Mouse (Mus musculus): ENCODE data around the gene Cpm. TPM values are rescaled to one million over a fixed set of nuclear protein-coding genes. Genes with fewer than 3 reads are reported as not detected.

Gene Cpm
- total RNA-seq, 2 experiments from 2014 or later = 9.3 to 10.0 TPM

DNA sequence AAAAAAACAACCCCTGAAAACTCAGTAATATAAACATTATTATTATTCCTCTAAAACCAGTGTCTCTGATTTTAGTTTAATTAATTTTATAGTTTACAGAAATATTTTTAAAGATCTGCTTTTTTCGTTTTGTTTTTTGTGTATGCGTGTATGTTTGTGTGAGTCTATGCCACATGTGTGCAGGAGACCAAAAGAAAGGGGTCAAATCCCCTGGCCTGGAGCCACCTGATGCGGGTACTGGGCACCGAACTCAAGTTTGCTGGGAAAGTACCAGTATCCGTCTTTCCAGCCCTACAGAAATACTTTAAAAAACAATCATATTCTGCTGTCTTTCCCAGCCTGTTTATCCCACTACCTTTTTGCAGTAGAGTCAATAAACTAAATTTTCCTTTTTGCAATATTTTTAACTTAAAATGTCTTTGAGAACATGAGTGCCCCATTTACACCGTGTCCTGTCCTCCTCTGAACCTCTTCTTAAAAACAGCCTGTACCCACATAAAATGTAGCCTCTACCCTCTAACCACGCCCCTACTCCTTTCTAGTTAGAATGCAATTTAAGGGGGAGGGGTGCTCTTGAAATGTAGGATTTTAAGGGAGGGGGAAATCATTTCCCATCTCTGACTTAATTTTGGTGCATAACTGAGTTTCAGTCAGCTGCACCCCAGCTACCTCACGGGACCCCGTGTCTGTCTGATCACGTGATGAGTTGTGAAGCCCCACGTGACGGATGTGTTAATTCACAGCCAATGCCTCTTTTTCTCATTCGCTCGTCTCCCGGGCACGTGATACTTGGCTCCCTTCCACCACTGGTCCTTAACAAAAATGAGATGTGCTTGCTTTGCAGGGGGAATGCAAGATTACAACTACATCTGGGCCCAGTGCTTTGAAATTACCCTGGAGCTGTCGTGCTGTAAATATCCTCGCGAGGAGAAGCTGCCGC is 46.1 kb downstream of the Cpm start:
- peak; percentile 39 for DNase-seq

DNA sequence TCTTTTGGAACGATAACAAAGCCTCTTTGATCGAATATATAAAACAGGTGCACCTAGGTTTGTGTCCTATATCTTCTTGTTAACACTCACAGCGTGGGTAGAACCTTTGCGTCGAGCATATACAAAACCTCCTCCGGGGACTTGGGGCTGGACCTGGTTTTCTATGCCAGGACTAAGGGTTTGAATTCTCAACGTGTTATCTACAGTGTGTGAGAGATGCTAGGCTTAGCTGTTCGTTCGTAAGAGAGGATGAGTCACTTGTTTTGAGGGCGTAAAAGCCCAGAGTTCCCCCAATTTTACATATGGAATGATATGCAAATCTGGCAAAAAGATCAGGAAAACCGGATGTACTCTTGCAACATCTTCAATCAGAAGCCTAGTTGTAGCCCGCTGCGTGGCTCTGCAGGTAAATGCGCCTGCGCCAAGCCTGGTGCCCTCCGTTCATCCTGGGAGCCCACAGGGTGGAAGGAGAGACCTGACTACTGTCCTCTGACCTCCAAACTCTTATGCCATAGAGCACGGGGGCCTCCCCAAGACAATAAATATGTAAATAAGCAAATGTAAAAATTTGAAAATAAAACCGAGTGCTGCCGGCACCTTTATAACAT is 46.8 kb downstream of the Cpm start:
- no peak for DNase-seq

DNA sequence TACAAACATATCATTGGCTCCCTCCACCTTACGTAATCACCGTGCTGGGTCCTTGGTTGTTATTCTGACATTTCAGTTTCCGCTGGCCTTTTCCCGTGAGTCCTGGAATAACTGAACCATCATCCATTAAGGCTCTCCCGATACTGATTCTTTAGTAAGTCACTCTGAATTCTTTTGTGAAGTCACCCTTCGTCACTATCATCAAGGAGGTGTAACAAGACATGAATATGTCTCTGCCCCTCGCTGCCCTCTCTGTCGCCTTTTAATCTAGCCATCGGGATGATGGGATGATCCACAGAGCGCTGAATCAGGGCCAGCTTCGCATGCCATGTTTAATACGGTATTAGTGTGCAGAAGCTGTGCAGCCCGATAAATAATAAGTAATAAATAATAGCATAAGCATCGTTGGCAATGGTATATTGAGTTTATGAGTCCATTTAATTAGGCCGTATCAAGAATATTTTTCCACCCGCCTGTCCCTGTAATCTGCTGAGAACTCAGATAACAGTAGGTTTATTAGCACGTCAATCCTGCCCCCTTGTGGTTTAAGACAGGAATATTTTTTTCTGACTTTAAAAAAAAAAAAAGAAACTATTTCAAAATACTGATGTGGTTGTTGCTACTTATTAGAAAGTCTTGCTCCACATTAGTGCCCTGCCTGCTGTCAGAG is 47.5 kb downstream of the Cpm start:
- DNase-seq = no peak

DNA sequence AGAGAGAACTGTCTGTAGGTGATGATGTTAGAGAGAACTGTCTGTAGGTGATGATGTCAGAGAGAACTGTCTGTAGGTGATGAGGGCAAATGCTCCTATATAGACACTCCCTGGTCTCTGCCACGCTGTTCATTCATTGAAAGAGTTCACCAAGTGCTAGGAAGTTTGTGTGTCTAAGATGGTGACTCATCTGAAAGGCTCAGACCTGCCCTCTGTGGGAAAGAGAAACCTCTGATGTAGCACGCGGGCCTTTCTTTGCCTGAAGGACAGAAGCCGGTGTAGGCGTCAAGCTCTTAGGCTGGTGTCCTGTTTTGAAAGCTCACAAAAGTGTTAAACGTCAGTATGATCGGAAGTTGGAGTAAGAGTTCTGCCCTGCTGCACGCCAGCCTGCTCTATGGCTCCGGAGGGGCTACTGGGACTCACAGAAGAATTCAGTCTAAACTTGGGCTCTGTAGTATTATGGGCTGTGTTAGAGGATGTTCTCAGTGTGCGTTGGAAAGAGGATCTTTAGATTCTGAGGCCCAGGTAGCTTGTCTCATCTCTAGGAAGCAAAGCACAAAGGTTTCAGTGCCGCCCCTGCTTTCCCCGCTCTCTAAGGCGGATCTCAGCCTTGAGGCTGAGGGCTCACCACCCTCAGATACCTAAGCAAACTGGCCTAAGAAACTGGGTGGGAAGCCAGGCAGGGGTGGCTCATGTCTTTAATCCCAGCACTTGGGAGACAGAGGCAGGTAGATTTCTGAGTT is 48.4 kb downstream of the Cpm start:
- no peak for DNase-seq

DNA sequence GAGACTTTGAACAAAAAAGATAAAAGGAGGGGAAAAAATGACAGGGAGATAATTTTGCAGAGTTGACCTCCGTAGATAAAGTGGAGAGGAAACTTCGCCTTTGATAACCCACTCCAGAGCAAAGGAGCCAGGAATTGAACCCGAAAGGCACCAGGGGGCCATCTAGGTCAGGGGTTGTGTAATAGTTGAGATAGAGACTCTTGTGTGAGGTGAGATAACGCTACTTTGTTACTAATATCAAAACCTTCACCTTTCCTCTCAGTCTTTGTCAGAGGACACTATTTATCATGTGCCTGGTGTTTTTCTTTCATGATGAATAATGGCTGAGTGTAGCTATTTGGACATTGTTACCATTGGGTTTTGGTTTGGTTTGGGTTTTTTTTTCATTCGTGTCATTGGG is 49.1 kb downstream of the Cpm start:
- no peak for DNase-seq

DNA sequence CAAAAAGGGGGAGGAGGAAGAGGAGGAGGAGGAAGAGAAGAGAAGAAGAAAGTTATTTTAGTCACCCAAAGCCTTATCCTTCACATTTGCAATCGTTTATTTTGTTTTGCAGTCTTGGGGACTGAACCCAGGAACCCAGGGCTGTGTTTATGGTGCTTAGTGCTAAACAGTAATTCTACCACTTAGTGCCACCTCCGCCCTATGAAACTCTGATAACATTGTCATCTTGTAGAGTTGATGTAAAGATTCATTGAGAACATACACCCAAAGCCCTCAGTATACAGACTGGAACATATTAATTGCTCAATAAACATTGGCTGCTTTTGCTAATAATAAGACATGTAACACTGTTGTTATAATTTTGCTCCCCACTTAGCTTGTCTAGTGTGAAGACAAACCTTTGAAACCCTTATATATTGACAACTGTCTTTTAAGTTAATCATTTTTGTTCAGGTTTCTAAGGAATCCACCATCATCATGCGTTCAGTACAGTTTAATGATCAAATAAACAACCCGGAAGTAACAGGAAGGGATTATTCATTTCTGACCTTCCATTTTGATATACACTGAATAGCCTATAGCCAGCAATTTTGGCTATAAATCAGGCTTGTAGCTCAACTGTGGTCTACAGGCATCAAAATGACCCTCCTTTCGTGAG is 49.9 kb downstream of the Cpm start:
- no peak for DNase-seq

DNA sequence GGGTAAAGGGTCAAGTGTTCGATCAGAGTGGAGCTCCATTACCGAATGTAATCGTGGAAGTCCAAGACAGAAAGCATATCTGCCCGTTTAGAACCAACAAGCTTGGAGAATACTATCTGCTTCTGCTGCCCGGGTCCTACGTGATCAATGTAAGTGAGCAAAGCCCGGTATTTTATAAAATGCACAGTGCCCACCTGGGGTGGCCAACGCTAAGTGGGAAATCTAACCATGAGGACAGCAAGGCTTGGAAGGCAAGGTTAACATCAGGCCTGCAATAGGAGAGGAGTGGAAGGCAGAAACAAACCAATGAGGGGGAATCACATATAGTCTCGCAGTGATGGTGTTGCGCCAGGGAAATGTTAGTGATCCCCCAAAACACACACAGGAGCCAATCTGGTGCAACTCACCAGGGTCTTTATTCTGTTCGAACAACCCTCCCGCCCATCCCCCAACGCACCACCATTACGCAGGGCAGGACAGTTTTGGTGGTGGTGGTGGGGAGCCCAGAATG is 50.7 kb downstream of the Cpm start:
- DNase-seq = no peak

DNA sequence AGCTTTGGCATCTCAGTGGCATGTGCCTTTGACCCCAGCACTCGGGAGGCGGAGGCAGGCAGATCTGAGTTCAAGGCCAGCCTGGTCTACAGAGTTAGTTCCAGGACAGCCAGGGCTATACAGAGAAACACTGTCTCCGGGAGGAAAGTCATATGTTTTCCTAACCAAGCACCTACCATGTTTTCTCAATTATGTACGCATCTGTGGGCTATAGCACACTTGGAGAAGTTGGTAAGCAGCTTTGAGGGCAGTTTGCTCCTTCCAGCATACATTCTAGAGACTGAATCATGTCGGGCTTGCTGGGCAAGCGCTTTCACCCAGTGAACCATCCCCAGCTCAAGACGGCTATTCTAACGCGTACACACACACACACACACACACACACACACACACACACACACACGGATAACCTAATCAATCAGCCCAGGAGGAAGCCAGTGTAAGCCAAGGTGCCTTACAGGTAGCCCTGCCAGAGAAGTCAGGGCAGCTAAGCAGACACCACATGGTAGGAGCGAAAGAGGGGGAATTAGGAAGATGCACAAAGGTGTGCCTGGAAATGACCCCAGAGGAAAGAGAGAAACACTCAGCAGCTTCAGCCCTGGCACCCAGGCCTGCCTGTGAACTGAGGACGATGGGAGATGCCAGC is 51.7 kb downstream of the Cpm start:
- no peak for DNase-seq

DNA sequence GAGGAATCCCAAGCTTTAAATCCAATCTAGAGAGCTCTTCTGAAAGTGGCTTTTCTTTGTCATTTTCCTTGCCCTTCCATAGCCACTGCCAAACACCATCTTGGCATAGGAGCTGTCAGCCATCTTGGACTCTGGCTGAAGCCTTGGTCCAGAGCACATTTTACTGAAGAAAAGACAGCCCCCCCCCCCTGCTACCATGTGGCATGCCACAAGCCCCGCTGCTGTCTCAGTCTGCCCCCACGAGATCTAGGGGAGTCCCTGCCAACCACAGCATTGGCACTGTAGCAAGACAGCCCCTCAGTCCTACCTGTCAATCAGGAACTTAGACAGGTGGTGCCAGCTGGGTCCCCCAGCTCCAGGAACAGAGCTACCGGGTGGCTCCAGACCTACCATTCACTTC is 52.2 kb downstream of the Cpm start:
- DNase-seq = no peak

DNA sequence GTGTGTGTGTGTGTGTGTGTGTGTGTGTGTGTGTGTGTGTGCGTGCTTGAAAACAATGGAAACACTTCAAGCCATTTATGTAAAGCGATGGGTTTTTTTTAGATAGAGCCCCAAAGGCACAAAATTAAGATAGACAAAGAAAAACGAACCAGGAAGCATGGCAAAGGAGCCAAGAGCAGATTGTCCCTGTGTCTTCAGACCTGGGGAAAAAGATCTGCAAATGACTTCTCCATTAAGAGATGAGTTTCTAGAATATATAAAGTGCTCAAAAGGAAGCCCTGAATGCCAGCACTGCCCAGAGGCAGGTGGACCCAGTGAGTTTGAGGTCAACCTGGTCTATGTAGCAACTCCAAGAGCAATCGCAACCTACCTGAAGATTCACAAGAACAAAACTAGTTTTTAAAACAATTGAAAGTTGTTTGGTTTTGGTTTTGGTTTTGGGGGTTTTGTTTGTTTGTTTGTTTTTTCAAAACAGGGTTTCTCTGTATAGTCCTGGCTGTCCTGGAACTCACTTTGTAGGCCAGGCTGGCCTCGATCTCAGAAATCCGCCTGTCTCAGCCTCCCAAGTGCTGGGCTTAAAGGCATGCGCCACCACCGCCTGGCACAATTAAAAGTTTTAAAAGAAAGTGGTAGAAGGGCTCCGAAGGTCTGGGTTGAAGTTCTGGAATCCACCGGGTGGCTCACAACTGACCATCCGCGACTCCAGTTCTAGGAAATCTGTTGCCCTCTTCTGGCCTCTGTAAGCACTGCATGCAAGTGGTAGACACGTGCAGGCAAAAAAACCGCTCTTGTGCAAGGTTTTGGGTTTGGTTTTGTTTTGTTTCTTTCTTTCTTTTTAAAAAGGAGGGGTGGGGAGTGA is 52.9 kb downstream of the Cpm start:
- DNase-seq = peak; percentile 43

DNA sequence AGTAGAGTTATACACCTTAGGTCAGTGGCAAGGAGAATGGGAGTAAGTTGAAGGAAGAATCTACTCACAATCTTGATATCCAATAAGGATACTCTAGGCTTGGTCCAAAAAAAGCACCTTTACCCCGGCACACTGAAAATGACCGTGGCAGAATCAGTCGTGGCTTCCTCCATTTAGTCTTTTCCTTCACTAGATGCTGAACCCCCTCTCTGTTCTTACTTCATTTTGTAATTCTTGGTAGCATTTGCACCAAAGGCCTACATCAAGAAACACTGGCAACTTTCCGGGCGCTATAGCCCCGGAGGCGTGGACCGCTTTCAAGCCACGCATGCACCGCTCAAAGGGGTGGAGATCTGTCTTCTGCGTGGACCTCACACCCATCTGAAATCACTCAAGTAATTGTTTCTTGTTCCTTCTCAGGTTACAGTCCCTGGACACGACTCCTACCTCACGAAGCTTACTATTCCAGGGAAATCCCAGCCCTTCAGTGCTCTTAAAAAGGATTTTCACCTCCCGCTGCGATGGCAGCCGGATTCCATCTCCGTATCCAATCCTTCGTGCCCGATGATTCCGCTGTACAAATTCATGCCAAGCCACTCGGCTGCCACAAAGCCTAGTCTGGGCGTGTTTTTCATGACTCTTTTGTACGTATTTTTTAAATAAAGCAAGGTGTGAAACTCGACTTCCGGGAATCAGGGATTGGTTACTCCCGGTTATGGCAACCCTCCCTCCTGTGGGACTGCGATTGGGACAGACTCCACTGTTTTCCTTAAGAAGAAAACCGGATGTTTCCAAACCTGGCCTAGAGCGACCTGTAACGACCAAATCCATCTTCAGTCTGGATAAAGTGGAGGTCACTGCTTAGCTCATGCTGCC is 53.8 kb downstream of the Cpm start:
- DNase-seq = no peak

DNA sequence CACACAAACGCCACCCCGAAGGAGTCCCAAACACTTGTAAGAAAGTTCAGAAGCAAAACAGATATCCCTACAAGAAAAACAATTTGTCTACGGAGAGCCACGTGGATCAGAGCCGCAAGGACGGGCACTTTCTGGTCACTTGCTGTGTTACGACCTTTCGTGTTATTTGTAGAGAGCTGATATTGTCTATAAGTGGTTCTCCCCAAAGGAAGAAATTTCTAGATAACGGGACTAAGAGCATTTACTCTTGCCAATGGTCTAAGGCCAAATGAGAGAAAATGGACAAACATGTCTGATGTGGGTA is 54.4 kb downstream of the Cpm start:
- no peak for DNase-seq

DNA sequence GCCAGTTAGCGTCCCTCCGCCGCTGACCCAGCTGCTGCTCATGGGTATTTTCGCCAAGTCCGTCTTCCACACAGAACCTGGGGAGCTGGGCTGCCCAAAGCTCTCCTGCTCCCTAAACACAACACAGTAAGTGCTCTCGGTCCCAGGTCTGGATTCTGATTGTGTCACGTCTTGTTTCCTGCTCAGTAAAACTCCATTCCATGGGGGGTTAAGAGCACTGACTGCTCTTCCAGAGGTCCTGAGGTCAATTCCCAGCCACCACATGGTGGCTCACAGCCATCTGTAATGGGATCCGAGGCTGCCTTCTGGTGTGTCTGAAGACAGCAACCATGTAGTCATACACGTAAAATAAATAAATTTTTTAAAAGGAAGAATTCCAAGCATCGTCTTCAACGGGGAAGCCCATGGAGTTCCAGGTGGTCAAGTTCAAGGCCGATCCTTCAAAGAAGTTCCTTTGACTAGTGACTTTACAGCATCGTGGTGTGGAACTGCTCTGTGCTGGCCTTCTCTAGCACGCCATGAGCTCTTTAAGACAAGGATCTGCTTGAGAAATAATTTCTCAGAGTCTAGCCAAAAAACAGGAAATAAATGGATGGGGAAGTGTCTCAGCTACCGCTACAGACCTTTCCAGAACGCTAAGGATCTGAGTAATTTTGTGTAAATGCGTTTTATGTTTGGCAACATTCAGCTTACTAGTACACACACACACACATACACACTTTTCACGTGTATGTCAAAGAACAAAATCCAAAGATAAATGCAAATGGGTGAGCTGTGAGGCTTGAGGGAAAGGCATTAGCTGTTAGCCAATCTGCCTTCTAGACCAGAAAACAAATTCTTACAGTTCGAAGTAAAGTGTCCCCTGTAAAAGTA is 55.2 kb downstream of the Cpm start:
- DNase-seq = no peak

DNA sequence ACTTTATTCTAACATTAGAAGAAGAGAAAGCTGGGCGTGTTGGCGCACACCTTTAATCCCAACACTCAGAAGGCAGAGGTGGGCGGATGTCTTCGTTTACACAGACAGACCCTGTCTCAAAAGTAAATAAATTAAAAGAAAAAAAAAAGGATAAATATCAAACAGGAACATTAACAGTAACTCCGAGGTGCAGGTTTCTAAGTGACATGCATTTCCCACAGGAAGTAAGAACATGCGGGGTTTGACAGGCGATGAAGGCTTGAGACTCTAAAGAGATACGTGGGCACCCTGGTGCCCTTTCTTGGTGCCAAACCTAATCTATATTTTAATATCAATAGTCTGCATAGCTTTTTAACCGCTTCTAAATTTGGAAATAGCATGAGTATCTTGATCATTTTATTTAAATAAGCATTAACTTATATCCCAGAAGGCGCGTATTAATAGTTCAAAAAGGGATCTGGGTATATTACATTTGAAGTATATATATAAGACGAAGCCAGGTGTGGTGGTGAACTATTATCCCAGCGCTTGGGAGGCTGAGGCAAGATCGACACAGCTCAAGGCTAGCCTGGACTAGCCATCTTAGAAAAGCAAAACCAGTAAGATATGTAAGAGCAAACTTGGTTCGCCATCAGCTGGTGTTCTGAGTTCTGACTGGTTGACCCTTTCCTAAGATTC is 56.0 kb downstream of the Cpm start:
- no peak for DNase-seq

DNA sequence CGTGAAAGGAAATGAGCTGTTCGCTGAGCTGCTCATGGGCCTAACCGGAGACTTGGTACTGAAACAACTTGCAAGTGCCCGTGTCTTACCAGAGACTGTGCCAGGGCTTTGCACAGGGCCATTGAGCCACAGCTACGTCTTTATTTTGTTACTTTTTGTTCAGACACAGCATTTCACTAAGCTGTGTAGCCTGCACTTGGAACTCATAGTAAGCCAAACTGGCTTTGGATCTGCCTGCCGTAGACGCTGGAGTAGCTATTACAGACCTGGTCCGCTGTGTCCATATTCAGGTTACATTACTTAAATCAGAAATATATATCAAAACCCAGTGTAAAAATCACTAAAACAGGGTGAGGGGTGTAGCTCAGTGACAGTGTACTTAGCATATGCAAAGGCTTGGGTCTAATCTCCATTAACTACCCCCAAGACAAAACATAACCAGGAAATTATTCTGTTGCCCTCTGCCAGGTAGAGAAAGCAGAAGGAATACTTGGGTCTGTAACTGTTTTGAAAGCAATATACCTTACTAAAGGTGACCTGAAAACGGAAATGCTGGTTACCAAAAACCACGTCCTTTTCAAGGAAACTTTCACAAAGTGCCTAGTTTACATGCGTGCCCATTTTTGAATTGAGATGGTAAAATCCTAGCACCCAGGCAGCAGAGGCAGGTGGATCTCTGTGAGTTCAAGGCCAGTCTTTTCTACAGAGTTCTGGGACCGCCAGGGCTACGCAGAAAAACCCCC is 56.7 kb downstream of the Cpm start:
- no peak for DNase-seq

DNA sequence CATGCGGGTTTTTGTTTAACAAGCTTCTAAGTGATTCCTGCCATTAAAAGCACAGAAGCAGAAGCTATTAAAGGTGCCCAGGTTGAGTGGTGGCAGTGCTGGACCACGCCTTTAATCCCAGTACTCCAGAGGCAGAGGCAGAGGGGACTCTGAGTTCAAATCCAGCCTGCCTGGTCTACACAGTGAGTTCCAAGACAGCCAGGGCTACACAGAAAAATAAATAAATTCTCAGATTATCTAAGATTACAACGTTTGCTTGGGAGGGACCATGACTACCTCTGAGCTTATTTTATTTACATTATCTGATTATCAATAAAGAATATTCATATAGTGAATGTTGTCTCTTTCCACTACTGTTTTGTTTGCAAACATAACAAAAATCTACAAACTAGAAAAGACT is 57.7 kb downstream of the Cpm start:
- DNase-seq = no peak

DNA sequence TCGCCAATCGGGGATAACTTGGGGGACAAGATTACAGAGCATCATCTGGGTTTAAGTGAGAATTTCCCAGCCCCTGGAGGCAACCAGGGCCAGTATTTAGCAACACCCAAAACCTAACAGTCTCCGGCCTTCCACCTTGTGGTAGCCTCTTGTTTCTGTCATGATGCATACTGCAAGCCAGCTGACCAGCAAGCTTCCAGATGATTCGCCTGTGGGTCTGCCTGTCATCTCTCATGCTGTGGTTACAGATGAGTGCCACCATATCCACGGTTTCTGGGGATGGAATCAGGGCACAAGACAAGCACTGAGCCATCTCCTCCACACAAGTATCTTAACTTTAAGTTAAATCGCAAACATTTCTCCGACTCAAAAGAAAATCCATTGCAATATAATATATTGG is 58.3 kb downstream of the Cpm start:
- DNase-seq = no peak

All from gastrocnemius, postnatal 10 days (tissue).